Mouse (Mus musculus): Measurements from ENCODE around the gene Zfp992. TPM values are rescaled to one million over a fixed set of nuclear protein-coding genes. Genes with fewer than 3 reads are reported as not detected.
"Not testable (repeated sequence)": the region's sequence is repeated elsewhere in the genome, so short reads cannot be mapped to it uniquely, and the experiment has no call there.

The Zfp992 gene
- polyA plus RNA-seq, 1 experiment from 2014 or later: 9.0 TPM

GRCm38 (mm10) chr4:146493319-146493907 is 44.6 kb downstream of the Zfp992 start:
- H3K4me1 ChIP-seq (replicated peaks; ENCODE audit: control insufficient read depth, insufficient read depth, low read length); H3K27me3 ChIP-seq (replicated peaks; ENCODE audit: control insufficient read depth, insufficient read depth, low read length); H3K27ac ChIP-seq (ENCODE audit: low read depth, low read length); ATAC-seq (replicated peaks; ENCODE audit: low FRiP score); H3K4me2 ChIP-seq; H3K36me3 ChIP-seq (ENCODE audit: control insufficient read depth, insufficient read depth, low read length); H3K9ac ChIP-seq (ENCODE audit: low read depth, low read length); DNase-seq (ENCODE audit: low spot score); H3K4me3 ChIP-seq (ENCODE audit: low read depth, low read length): not testable (repeated sequence)
- 81% methylated on average over 6 of the region's 6 CpGs for WGBS
- H3K9me3 ChIP-seq (ENCODE audit: control insufficient read depth, low read length): peaks cover 42% of the 10 kb centered on the region

- DNase-seq (ENCODE audit: low spot score) (no peak), ATAC-seq (replicated peaks; ENCODE audit: low FRiP score) (peak; percentile 21; the same call in 1 of the 2 replicates)
- Histone ChIP-seq H3K27ac (ENCODE audit: low read depth, low read length) (no peak overlapping the region), H3K4me3 (ENCODE audit: low read depth, low read length) (no peak overlapping the region), H3K36me3 (ENCODE audit: control insufficient read depth, insufficient read depth, low read length) (no peaks in the 10 kb centered on the region), H3K27me3 (replicated peaks; ENCODE audit: control insufficient read depth, insufficient read depth, low read length) (no peaks in the 10 kb centered on the region), H3K4me2 (no peak overlapping the region), H3K9ac (ENCODE audit: low read depth, low read length) (no peak overlapping the region), H3K9me3 (ENCODE audit: control insufficient read depth, low read length) (peaks cover 47% of the 10 kb centered on the region), H3K4me1 (replicated peaks; ENCODE audit: control insufficient read depth, insufficient read depth, low read length) (no peaks in the 10 kb centered on the region)
- WGBS: 67% methylated on average over 4 of the region's 4 CpGs
Measured at GRCm38 (mm10) chr4:146494980-146495379, 46.2 kb downstream of the Zfp992 start.

GRCm38 (mm10) chr4:146497695-146498275 is 49.0 kb downstream of the Zfp992 start:
- H3K9me3 ChIP-seq (ENCODE audit: control insufficient read depth, low read length): peaks cover 38% of the 10 kb centered on the region
- H3K4me2 ChIP-seq; H3K4me3 ChIP-seq (ENCODE audit: low read depth, low read length); H3K4me1 ChIP-seq (replicated peaks; ENCODE audit: control insufficient read depth, insufficient read depth, low read length); H3K27ac ChIP-seq (ENCODE audit: low read depth, low read length); H3K9ac ChIP-seq (ENCODE audit: low read depth, low read length); H3K36me3 ChIP-seq (ENCODE audit: control insufficient read depth, insufficient read depth, low read length); H3K27me3 ChIP-seq (replicated peaks; ENCODE audit: control insufficient read depth, insufficient read depth, low read length); DNase-seq (ENCODE audit: low spot score): not testable (repeated sequence)
- ATAC-seq (replicated peaks; ENCODE audit: low FRiP score): peak; percentile 31; the same call in 1 of the 2 replicates
- WGBS: 78% methylated on average over 9 of the region's 9 CpGs

GRCm38 (mm10) chr4:146501727-146502126 is 52.9 kb downstream of the Zfp992 start, which contains the start of gene Zfp981:
Zfp981 (plus strand) TSS chr4:146502027.
- peaks cover 20% of the 10 kb centered on the region for H3K9me3 ChIP-seq (ENCODE audit: control insufficient read depth, low read length)
- not testable (repeated sequence) for H3K9ac ChIP-seq (ENCODE audit: low read depth, low read length); ATAC-seq (replicated peaks; ENCODE audit: low FRiP score); H3K27ac ChIP-seq (ENCODE audit: low read depth, low read length); H3K27me3 ChIP-seq (replicated peaks; ENCODE audit: control insufficient read depth, insufficient read depth, low read length); H3K4me2 ChIP-seq; H3K4me3 ChIP-seq (ENCODE audit: low read depth, low read length); H3K4me1 ChIP-seq (replicated peaks; ENCODE audit: control insufficient read depth, insufficient read depth, low read length); DNase-seq (ENCODE audit: low spot score); H3K36me3 ChIP-seq (ENCODE audit: control insufficient read depth, insufficient read depth, low read length)
- 79% methylated on average over 4 of the region's 4 CpGs for WGBS

GRCm38 (mm10) chr4:146509029-146509428 is 60.2 kb downstream of the Zfp992 start:
- not testable (repeated sequence) for H3K27me3 ChIP-seq (replicated peaks; ENCODE audit: control insufficient read depth, insufficient read depth, low read length); H3K9me3 ChIP-seq (ENCODE audit: control insufficient read depth, low read length); DNase-seq (ENCODE audit: low spot score); H3K36me3 ChIP-seq (ENCODE audit: control insufficient read depth, insufficient read depth, low read length); H3K9ac ChIP-seq (ENCODE audit: low read depth, low read length); ATAC-seq (replicated peaks; ENCODE audit: low FRiP score); H3K27ac ChIP-seq (ENCODE audit: low read depth, low read length); H3K4me2 ChIP-seq; H3K4me1 ChIP-seq (replicated peaks; ENCODE audit: control insufficient read depth, insufficient read depth, low read length); H3K4me3 ChIP-seq (ENCODE audit: low read depth, low read length)
- 94% methylated on average over 18 of the region's 24 CpGs for WGBS

GRCm38 (mm10) chr4:146511871-146512270 is 63.0 kb downstream of the Zfp992 start:
- H3K9ac ChIP-seq (ENCODE audit: low read depth, low read length); H3K27ac ChIP-seq (ENCODE audit: low read depth, low read length); H3K4me2 ChIP-seq; H3K27me3 ChIP-seq (replicated peaks; ENCODE audit: control insufficient read depth, insufficient read depth, low read length); DNase-seq (ENCODE audit: low spot score); ATAC-seq (replicated peaks; ENCODE audit: low FRiP score); H3K36me3 ChIP-seq (ENCODE audit: control insufficient read depth, insufficient read depth, low read length); H3K4me3 ChIP-seq (ENCODE audit: low read depth, low read length); H3K4me1 ChIP-seq (replicated peaks; ENCODE audit: control insufficient read depth, insufficient read depth, low read length): not testable (repeated sequence)
- H3K9me3 ChIP-seq (ENCODE audit: control insufficient read depth, low read length): peaks cover 14% of the 10 kb centered on the region

GRCm38 (mm10) chr4:146516474-146516873 is 67.7 kb downstream of the Zfp992 start:
- DNase-seq (ENCODE audit: low spot score): no peak
- Histone ChIP-seq H3K9me3 (ENCODE audit: control insufficient read depth, low read length) (peaks cover 31% of the 10 kb centered on the region), H3K27ac (ENCODE audit: low read depth, low read length) (no peak overlapping the region), H3K27me3 (replicated peaks; ENCODE audit: control insufficient read depth, insufficient read depth, low read length) (no peaks in the 10 kb centered on the region), H3K4me3 (ENCODE audit: low read depth, low read length) (no peak overlapping the region), H3K4me1 (replicated peaks; ENCODE audit: control insufficient read depth, insufficient read depth, low read length) (no peaks in the 10 kb centered on the region), H3K4me2 (no peak overlapping the region), H3K36me3 (ENCODE audit: control insufficient read depth, insufficient read depth, low read length) (no peaks in the 10 kb centered on the region), H3K9ac (ENCODE audit: low read depth, low read length) (no peak overlapping the region)
- no peak for ATAC-seq (replicated peaks; ENCODE audit: low FRiP score)
- 51% methylated on average over 1 of the region's 1 CpGs for WGBS

- H3K4me2 ChIP-seq; ATAC-seq (replicated peaks; ENCODE audit: low FRiP score); H3K27ac ChIP-seq (ENCODE audit: low read depth, low read length); H3K9ac ChIP-seq (ENCODE audit: low read depth, low read length); H3K4me3 ChIP-seq (ENCODE audit: low read depth, low read length); H3K4me1 ChIP-seq (replicated peaks; ENCODE audit: control insufficient read depth, insufficient read depth, low read length); H3K36me3 ChIP-seq (ENCODE audit: control insufficient read depth, insufficient read depth, low read length); H3K27me3 ChIP-seq (replicated peaks; ENCODE audit: control insufficient read depth, insufficient read depth, low read length); DNase-seq (ENCODE audit: low spot score): not testable (repeated sequence)
- 64% methylated on average over 2 of the region's 2 CpGs for WGBS
- peaks cover 36% of the 10 kb centered on the region for H3K9me3 ChIP-seq (ENCODE audit: control insufficient read depth, low read length)
Measured at GRCm38 (mm10) chr4:146517150-146517549, 68.3 kb downstream of the Zfp992 start.

Measured in liver, embryonic 11.5 days (tissue).